Mouse (Mus musculus) midbrain, embryonic 16.5 days (tissue): ENCODE data around the gene Gm49396. TPM values are rescaled to one million over a fixed set of nuclear protein-coding genes. Genes with fewer than 3 reads are reported as not detected.

Experiments
- ATAC-seq: fragments of 200-750 bp; cut with Nextera tagmentation; 2 replicates; pipeline ENCODE4 v1.8.0; 2017; ENCODE audit warnings: moderate TSS enrichment
- H3K27ac ChIP-seq: fragments of 300-500 bp; sonication (generic); 2 replicates; pipeline ENCODE4 v1.5.1; 2014; ENCODE audit warnings: mild to moderate bottlenecking, low read length, mixed read lengths
- H3K27me3 ChIP-seq: fragments of 300-500 bp; sonication (generic); 2 replicates; pipeline ENCODE4 v1.6.1; 2014; ENCODE audit warnings: low read depth, low read length, mixed read lengths; ENCODE audit not compliant: control insufficient read depth, insufficient read depth
- H3K36me3 ChIP-seq: fragments of 300-500 bp; sonication (generic); 2 replicates; pipeline ENCODE4 v1.6.1; 2014; ENCODE audit warnings: mild to moderate bottlenecking, low read length, moderate library complexity, mixed read lengths; ENCODE audit not compliant: control insufficient read depth, insufficient read depth
- H3K4me1 ChIP-seq: fragments of 300-500 bp; sonication (generic); 2 replicates; pipeline ENCODE4 v1.6.1; 2014; ENCODE audit warnings: mild to moderate bottlenecking, low read length, mixed read lengths; ENCODE audit not compliant: control insufficient read depth, insufficient read depth
- H3K4me2 ChIP-seq: fragments of 300-500 bp; sonication (generic); 2 replicates; pipeline ENCODE4 v1.6.1; 2014; ENCODE audit warnings: mild to moderate bottlenecking, low read length, mixed read lengths
- H3K4me3 ChIP-seq: fragments of 300-500 bp; sonication (generic); 2 replicates; pipeline ENCODE4 v1.5.1; 2014; ENCODE audit warnings: low read depth, mild to moderate bottlenecking, low read length, moderate library complexity, mixed read lengths
- H3K9ac ChIP-seq: fragments of 300-500 bp; sonication (generic); 2 replicates; pipeline ENCODE4 v1.6.1; 2014; ENCODE audit warnings: low read depth, low read length, mixed read lengths
- H3K9me3 ChIP-seq: fragments of 300-500 bp; sonication (generic); replicated peaks from 2 replicates; pipeline ENCODE4 v1.6.1; 2014; ENCODE audit warnings: mild to moderate bottlenecking, low read length, mixed read lengths; ENCODE audit not compliant: control insufficient read depth, poor library complexity, severe bottlenecking
- WGBS: fragments of 180-500 bp; shearing (Covaris S2); extraction: QIAGEN DNeasy Blood & Tissue Kit; methylation state at CpG from one replicate; pipeline ENCODE4 v1.1.7; 2014; 5-methylcytosine and 5-hydroxymethylcytosine counted together
- polyA plus RNA-seq: library from polyadenylated mRNA; unstranded; fragments of >200 nt; fragmentation: Nextera tagmentation; extraction: Ambion mirVana; gene quantifications from 2 replicates; pipeline ENCODE4 v1.2.1, GENCODE M21; 2015

The Gm49396 gene
- polyA plus RNA-seq, 1 experiment from 2014 or later: 19.2 TPM

DNA sequence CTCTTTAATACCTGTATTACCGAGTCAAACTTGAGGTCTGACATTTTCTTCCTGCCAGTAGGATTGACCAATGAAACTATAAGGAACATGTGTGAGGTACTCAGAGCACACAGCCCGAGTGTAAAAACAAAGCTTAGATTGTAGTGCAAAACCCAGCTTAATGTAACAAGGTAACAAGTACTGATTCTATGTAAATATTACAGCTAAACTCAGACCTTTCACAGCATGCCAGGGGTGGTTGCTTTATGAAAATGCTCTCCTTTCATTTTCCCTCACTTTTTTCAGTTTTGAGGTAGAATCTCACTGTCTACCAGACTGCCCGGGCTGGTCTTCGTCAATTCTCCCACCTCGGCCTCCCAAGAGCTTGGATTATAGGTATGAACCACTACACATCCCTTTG is 32.9 kb downstream of the Gm49396 start:
- no peaks in the 10 kb centered on the region for H3K9me3 ChIP-seq

DNA sequence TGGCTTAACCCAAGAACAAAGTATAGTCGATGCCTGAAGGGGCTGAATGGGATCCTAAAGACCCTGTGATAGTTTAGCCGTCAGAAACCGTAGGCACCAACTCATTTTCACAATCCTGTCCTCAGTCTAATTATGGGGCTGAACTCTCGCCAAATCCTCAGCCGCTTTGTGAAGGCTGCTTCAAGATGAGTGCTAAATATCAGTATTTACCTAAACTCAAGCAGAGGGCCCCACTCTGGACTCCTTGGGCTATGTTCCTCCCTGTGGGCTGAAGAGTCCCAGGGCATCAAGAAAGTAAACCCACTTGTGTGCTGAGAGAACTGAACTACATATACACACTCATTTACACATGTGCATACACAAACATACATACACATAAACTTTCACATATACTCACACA is 33.7 kb downstream of the Gm49396 start:
- no peak overlapping the region for H3K27ac ChIP-seq
- H3K9ac ChIP-seq: no peak overlapping the region
- peaks cover 4% of the 10 kb centered on the region; the same call in 1 of the 2 replicates for H3K4me1 ChIP-seq
- no peaks in the 10 kb centered on the region for H3K9me3 ChIP-seq
- no peak overlapping the region for H3K4me3 ChIP-seq
- WGBS: 69% methylated on average over 5 of the region's 5 CpGs
- no peaks in the 10 kb centered on the region for H3K36me3 ChIP-seq
- no peak for ATAC-seq
- no peak overlapping the region for H3K4me2 ChIP-seq
- no peaks in the 10 kb centered on the region for H3K27me3 ChIP-seq

More for the DNA sequence above, 32.9 kb downstream of the Gm49396 start:
- Histone ChIP-seq H3K9ac (no peak overlapping the region), H3K27ac (no peak overlapping the region), H3K27me3 (no peaks in the 10 kb centered on the region), H3K4me2 (no peak overlapping the region), H3K36me3 (no peaks in the 10 kb centered on the region), H3K4me3 (no peak overlapping the region), H3K4me1 (peaks cover 4% of the 10 kb centered on the region; the same call in 1 of the 2 replicates)
- ATAC-seq: no peak
- WGBS: 86% methylated on average over 5 of the region's 5 CpGs

DNA sequence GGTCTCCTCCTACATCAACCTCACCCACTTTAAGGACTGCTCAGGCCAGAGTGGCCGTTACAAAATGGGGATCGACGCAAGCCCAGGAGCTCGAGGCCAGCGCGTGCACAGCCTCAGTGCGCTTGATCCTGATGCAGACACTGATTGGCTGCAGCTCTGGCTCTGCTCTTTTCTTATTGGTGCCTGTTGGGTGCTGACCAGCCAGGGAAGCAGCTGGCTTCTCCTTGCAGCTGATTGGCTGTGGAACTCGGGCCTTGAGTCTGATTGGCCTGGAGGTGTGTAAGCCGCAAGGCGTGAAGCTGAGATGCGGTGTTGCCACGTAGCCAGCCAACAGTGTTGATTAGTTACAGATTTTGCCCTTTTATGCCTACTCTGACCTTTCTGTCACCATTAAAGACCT is 35.6 kb downstream of the Gm49396 start, which contains the start of gene Zbtb32:
Gene Zbtb32, minus strand, starts transcription at position 124 of the 400 bp plus-strand sequence.
- peak within 1 kb of the TSS; percentile 32 for H3K4me2 ChIP-seq
- no peak within 1 kb of the TSS for H3K9ac ChIP-seq
- H3K4me1 ChIP-seq: peaks cover 4% of the 10 kb centered on the region; the same call in 1 of the 2 replicates
- no peaks in the 10 kb centered on the region for H3K36me3 ChIP-seq
- WGBS: 95% methylated on average over 12 of the region's 12 CpGs
- no peaks in the 10 kb centered on the region for H3K27me3 ChIP-seq
- no peak within 1 kb of the TSS for H3K4me3 ChIP-seq
- no peak for ATAC-seq
- H3K9me3 ChIP-seq: no peaks in the 10 kb centered on the region
- no peak within 1 kb of the TSS for H3K27ac ChIP-seq

DNA sequence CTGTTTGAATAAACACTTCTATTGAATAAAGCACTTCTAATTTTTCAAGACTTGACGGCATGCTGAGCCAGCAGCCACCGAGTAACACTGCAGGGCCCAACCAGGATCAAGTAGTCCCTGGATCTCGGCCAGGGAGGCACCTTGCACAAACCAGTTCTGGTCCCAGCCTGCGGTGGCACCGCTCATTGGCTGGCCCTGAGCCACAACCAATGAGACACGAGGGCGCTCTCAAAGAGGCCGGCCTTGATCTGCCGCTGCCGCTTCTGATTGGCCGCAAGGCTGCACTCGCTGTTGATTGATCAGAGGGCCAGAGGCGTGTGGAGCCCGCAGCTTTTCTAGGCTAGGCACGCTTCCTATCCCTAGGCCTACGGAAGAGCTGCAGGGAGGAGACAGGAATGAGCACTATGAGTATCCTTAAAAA is 36.8 kb downstream of the Gm49396 start:
- Histone ChIP-seq H3K4me3 (no peak overlapping the region), H3K9ac (no peak overlapping the region), H3K4me1 (peaks cover 4% of the 10 kb centered on the region; the same call in 1 of the 2 replicates), H3K4me2 (peak overlapping the region; percentile 32), H3K27ac (no peak overlapping the region), H3K36me3 (no peaks in the 10 kb centered on the region), H3K9me3 (no peaks in the 10 kb centered on the region), H3K27me3 (no peaks in the 10 kb centered on the region)
- under 1% methylated on average over 16 of the region's 16 CpGs for WGBS
- ATAC-seq: peak; percentile 98

DNA sequence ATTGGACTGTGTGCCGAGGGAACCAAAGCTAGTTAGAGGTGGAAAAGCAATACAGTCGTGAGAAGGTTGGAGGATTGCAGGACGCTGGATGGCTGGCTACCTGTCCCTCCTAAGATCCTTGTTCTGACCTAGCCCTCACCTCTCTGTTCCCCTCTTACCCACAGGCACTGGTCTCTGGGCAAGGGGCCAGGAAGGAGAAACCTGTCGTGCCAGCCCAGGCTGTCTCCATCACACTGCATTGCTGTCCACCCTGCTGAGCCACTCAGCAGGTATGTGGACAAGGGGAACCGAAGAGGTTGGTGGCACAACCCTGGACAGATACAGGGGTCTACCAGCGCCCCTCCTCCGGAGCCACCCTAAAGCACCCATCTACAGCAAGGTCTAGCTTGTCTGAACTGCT is 37.5 kb downstream of the Gm49396 start:
- H3K9ac ChIP-seq: no peak overlapping the region
- WGBS: 76% methylated on average over 7 of the region's 7 CpGs
- no peaks in the 10 kb centered on the region for H3K36me3 ChIP-seq

DNA sequence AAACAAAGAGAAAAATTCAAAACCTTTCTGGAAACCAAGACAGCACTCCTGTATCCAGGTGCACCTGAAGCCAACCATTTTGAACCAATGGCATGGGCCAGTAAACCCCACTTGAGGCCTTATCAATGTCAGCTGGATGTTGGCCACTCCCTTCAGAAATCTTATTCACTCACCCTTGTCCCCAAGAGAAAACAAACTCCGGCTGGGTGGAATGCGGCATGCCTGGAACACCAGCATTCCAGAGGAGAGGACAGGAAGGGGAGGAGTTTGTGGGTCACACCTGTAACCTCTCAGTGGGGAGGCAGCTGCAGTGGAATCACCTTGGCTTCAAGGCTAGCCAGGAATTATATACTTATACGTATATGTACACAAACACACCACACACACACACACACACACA is 39.4 kb downstream of the Gm49396 start:
- 55% methylated on average over 3 of the region's 3 CpGs for WGBS
- no peak for ATAC-seq
- H3K4me3 ChIP-seq: no peak overlapping the region

More for the DNA sequence above, 37.5 kb downstream of the Gm49396 start:
- no peak overlapping the region for H3K27ac ChIP-seq
- H3K9me3 ChIP-seq: no peaks in the 10 kb centered on the region
- H3K27me3 ChIP-seq: no peaks in the 10 kb centered on the region
- no peak overlapping the region; the same call in 1 of the 2 replicates for H3K4me2 ChIP-seq
- H3K4me1 ChIP-seq: peaks cover 4% of the 10 kb centered on the region; the same call in 1 of the 2 replicates
- no peak overlapping the region for H3K4me3 ChIP-seq
- ATAC-seq: no peak; the same call in 1 of the 2 replicates

DNA sequence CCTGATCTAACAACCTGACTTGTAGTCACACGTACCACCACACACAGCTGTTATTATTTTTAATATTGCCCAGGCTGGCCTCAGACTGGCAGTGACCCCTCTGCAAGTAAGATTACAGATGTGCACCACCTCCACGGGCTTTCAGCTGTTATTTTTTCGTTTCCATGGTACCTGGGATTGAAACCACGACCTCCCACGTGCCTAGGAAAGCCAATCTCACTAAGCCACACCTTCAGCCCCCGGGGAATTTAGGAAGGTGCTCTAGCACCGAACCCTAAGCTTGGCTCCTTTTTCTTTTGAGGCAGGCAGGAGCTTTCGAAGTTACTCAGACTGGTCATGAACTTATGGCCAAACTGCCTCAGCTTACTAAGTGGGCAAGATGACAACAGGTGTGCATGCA is 41.3 kb downstream of the Gm49396 start:
- WGBS: 54% methylated on average over 8 of the region's 8 CpGs

More for the DNA sequence above, 39.4 kb downstream of the Gm49396 start:
- H3K9me3 ChIP-seq: no peaks in the 10 kb centered on the region
- H3K4me2 ChIP-seq: no peak overlapping the region
- H3K27me3 ChIP-seq: no peaks in the 10 kb centered on the region
- H3K4me1 ChIP-seq: peaks cover 4% of the 10 kb centered on the region; the same call in 1 of the 2 replicates
- H3K27ac ChIP-seq: no peak overlapping the region
- H3K9ac ChIP-seq: no peak overlapping the region
- no peaks in the 10 kb centered on the region for H3K36me3 ChIP-seq

DNA sequence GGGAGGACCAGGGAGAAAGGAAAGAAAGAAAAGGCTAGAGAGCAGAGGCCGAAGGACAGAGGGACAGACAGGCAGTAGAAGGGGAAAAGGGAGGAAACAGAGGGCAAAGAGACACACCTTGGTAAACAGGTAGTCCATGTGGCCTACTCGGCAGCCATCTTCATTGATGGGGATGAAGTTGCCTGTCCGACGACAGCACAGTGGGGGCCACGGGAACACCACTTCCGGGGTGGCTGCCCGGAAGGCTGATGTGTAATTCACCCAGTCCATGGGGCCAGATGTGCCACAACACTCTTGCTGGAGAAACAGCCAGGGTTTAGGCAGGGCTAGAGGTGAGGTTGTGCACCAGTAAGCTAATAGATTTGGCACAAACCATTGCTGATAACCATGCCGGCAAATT is 41.8 kb downstream of the Gm49396 start:
- no peaks in the 10 kb centered on the region for H3K36me3 ChIP-seq

More for the DNA sequence above, 41.3 kb downstream of the Gm49396 start:
- Histone ChIP-seq H3K4me1 (peaks cover 4% of the 10 kb centered on the region; the same call in 1 of the 2 replicates), H3K36me3 (no peaks in the 10 kb centered on the region), H3K27ac (no peak overlapping the region), H3K4me3 (no peak overlapping the region), H3K9me3 (no peaks in the 10 kb centered on the region), H3K27me3 (no peaks in the 10 kb centered on the region), H3K9ac (no peak overlapping the region), H3K4me2 (no peak overlapping the region)
- no peak for ATAC-seq

DNA sequence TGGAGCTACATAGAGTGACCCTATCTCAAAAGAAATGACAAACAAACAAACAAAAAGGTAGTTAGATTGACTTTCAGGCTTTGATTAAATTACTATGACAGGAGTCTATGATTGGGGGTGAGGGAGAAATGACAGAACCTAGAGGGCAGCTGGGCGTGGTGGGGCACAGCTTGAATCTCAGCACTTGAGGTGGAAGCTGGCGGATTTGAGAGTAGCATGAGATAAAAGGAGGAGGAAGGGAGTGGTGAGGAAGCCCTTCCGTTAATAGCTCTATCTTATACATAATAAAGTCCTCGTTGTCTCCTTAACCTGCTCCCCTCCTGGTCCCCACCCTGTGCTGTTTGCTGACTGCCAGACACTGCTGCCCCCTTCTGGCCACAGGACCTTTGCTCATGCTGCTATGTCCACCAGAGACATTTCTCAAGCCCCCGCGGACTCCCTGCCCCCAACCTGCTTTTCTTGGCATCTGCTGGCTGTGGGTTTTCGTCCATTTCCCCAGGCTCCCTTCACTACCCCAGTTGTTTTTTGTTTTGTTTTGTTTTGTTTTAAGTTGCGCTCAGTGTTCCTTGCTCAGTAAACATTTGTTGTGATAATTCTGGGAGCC is 44.7 kb downstream of the Gm49396 start:
- Histone ChIP-seq H3K27ac (no peak overlapping the region), H3K4me1 (no peaks in the 10 kb centered on the region), H3K36me3 (no peaks in the 10 kb centered on the region), H3K9ac (no peak overlapping the region), H3K4me3 (no peak overlapping the region), H3K27me3 (no peaks in the 10 kb centered on the region), H3K4me2 (no peak overlapping the region), H3K9me3 (no peaks in the 10 kb centered on the region)
- 30% methylated on average over 8 of the region's 8 CpGs for WGBS
- no peak for ATAC-seq

More for the DNA sequence above, 41.8 kb downstream of the Gm49396 start:
- ATAC-seq: no peak
- Histone ChIP-seq H3K4me1 (no peaks in the 10 kb centered on the region), H3K27ac (no peak overlapping the region), H3K27me3 (no peaks in the 10 kb centered on the region), H3K9ac (no peak overlapping the region), H3K4me3 (no peak overlapping the region), H3K4me2 (no peak overlapping the region), H3K9me3 (no peaks in the 10 kb centered on the region)
- WGBS: 81% methylated on average over 8 of the region's 8 CpGs
